In the genomic region with DNA sequence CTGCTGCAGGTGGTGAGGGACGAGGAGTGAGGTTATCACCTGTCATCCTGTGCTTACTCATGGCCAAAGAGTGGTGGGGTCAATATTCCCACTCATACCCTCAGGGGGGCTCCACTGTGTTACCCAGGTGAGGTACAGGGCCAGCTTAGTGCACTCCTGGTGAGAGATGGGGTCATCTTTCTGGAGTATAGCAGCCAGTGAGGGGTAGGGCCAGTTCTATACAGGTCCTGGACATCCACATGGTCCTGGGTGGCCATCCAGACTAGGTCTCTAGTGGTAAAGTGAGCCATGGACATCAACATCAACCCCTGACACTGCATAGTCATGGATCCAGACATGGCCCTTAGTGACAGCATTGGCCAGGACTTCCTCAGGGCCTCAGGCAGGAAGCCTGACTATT, we compare ENCODE assay signal across 14 mouse cellular contexts.
"Had no signal": no experiment of that assay in that cellular context is flagged by ENCODE, and none has a peak within 500 bp of the region (broad histone marks: within the 10 kb centered on the region; RNA-seq: fewer than 3 reads in every experiment).

No protein-coding gene starts in this region.

- H3K9ac ChIP-seq: kidney, embryonic 15.5 days; limb, embryonic 13.5 days; liver, embryonic 14.5 days; neural tube, embryonic 13.5 days; stomach, embryonic 15.5 days had no signal

- H3K4me2 ChIP-seq: kidney, embryonic 15.5 days; limb, embryonic 13.5 days; neural tube, embryonic 13.5 days; stomach, embryonic 15.5 days had no signal

- H3K27me3 ChIP-seq: kidney, embryonic 15.5 days; limb, embryonic 13.5 days; neural tube, embryonic 13.5 days; stomach, embryonic 15.5 days had no signal

- H3K9me3 ChIP-seq: kidney, embryonic 15.5 days; limb, embryonic 13.5 days; neural tube, embryonic 13.5 days; stomach, embryonic 15.5 days had no signal

- DNase-seq: kidney, adult 2 months; kidney, postnatal 25 days; layer of hippocampus, adult 9-11 months; layer of hippocampus, postnatal 36 days; lung, adult 18-20 months; retina, postnatal 1 day; right cerebral cortex, postnatal 4 days; spleen, adult 18-20 months; thymus, postnatal 36 days had no signal

- H3K36me3 ChIP-seq: kidney, embryonic 15.5 days; limb, embryonic 13.5 days; neural tube, embryonic 13.5 days; stomach, embryonic 15.5 days had no signal

- H3K4me3 ChIP-seq: kidney, embryonic 15.5 days; limb, embryonic 13.5 days; neural tube, embryonic 13.5 days; stomach, embryonic 15.5 days had no signal

- H3K4me1 ChIP-seq: kidney, embryonic 15.5 days; limb, embryonic 13.5 days; neural tube, embryonic 13.5 days; stomach, embryonic 15.5 days had no signal

- H3K27ac ChIP-seq: kidney, embryonic 15.5 days; limb, embryonic 13.5 days; liver, embryonic 14.5 days; neural tube, embryonic 13.5 days; stomach, embryonic 15.5 days had no signal
